Mouse (Mus musculus) myocyte (in vitro differentiated cells): ENCODE measurements around the gene Gimap9.

ENCODE experiments used
- CEBPB ChIP-seq: IDR thresholded peaks from 2 replicates; pipeline ENCODE4 v1.6.1; 2011; ENCODE audit warnings: mild to moderate bottlenecking, moderate library complexity; ENCODE audit not compliant: poor library complexity, insufficient read depth, severe bottlenecking
- MAX ChIP-seq: IDR thresholded peaks from one replicate; pipeline ENCODE4 v1.6.1; 2011; ENCODE audit warnings: low read depth, mild to moderate bottlenecking, control low read depth
- MYOD1 ChIP-seq, 3 experiments: IDR thresholded peaks; one replicate each; pipeline ENCODE4 v1.6.1; 2011; ENCODE audit warnings: control low read depth in 2 of 3, low read depth in 2 of 3, mild to moderate bottlenecking in 2 of 3, moderate library complexity in 1 of 3; ENCODE audit not compliant: insufficient read length in 2 of 3, control insufficient read depth in 1 of 3
- MYOG ChIP-seq, 3 experiments: IDR thresholded peaks; one replicate each; pipeline ENCODE4 v1.6.1; 2011; ENCODE audit warnings: control low read depth in 2 of 3, low read depth in 2 of 3, mild to moderate bottlenecking in 2 of 3; ENCODE audit not compliant: insufficient read length in 2 of 3, control insufficient read depth in 1 of 3, insufficient read depth in 1 of 3
- POLR2A ChIP-seq: IDR thresholded peaks from one replicate; pipeline ENCODE4 v1.6.1; 2011; ENCODE audit warnings: low read depth, mild to moderate bottlenecking, control low read depth, moderate library complexity; ENCODE audit not compliant: insufficient read length
- POLR2AphosphoS2 ChIP-seq: IDR thresholded peaks from one replicate; pipeline ENCODE4 v1.6.1; 2011; ENCODE audit warnings: low read depth, control low read depth; ENCODE audit not compliant: insufficient read length
- REST ChIP-seq: IDR thresholded peaks from one replicate; pipeline ENCODE4 v1.6.1; 2011; ENCODE audit warnings: mild to moderate bottlenecking, control low read depth, moderate library complexity; ENCODE audit not compliant: insufficient read depth, insufficient read length
- SRF ChIP-seq: IDR thresholded peaks from one replicate; pipeline ENCODE4 v1.6.1; 2011; ENCODE audit warnings: low read depth; ENCODE audit not compliant: control insufficient read depth, insufficient read length
- TCF12 ChIP-seq: IDR thresholded peaks from one replicate; pipeline ENCODE4 v1.6.1; 2011; ENCODE audit warnings: mild to moderate bottlenecking, control low read depth; ENCODE audit not compliant: poor library complexity, insufficient read depth, severe bottlenecking
- USF1 ChIP-seq: IDR thresholded peaks from one replicate; pipeline ENCODE4 v1.6.1; 2011; ENCODE audit warnings: low read depth, mild to moderate bottlenecking, control low read depth, moderate library complexity

DNA sequence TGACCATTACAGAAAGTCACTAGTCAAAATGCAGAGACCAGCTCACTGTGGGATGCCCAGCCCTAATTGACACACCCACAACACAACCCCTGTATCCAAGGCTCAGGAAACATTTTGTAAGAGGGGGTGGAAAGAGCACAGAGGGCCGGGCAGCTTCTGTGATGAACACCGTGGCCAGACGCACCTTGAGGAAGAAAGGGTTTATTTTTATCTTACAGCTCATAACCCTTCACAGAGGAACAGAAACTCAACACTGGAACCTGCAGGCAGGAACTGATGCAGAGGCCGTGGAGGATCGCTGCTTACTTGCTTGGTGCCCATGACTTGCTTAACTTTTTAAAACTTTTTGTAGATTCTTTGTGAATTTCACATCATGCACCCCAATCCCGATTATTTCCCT is 17.0 kb downstream of the Gimap9 start:
- TF ChIP-seq POLR2A (no peak), CEBPB (no peak), MYOG (IDR thresholded peaks at IDR 0.05; ENCODE audit: control insufficient read depth in 1 of 3, insufficient read depth in 1 of 3, insufficient read length in 2 of 3, low read depth in 2 of 3) (no peak), MAX (no peak), REST (no peak), POLR2AphosphoS2 (no peak), SRF (no peak), MYOD1 (IDR thresholded peaks at IDR 0.05; ENCODE audit: control insufficient read depth in 1 of 3, insufficient read length in 2 of 3, low read depth in 2 of 3) (no peak), USF1 (no peak), TCF12 (no peak)
